Mouse (Mus musculus) mouse trophoblast stem cell (cell line): ENCODE data around the gene Stat6.

Source experiments
- in situ Hi-C, 2 experiments: fragments of 300-500 bp; cut with MseI, MboI; formaldehyde crosslinking; loops; 2 replicates in 1 of 2; 3 replicates in 1 of 2; pipeline ENCODE4 v1.15.1; 2025

Stat6 gene

DNA sequence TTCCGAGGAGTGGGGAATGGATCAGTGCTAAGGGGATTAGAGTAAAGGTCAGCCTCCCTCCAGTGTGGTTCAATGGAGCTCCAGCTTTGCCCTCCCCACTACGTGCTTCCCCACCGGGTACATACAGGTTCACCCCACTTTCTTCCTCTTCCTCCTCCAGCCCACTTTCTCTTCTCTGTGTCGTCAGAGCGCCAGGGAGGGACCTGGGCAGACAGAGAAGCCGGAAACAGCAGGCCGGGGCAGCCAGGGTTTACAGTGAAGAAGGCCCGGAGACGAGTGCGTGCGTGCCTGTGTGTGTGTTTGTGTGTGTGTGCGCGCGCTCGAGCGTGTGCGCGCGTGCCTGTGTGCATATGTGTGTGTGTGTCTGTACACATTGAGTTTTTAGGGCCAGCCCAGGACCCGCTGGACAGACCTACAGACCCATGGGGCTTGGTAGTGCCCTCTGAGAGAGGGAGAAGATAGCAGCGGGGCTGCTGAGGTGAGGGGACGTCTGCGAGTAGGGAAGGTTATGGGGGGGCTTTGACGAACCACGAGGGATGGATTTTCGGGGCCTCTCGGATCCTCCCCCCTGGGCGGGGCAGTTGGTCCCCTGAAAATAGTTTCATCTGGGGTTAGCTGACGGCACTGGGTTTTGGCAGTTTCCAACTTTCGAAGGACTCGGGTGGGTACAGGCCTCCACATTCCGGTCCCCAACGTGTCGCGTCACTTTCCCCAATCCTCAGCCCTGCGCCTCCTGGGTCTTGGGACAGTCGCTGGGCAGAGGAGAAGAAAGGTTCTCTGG, at the start of gene Stat6:
Stat6 (plus strand) TSS at position 215 of the 781 bp plus-strand sequence.
- in situ Hi-C loops = loop anchor here in 1 of 2 experiments (5.0 kb wide), 1 partner anchor 89 kb away; no protein-coding TSS in a partner anchor

DNA sequence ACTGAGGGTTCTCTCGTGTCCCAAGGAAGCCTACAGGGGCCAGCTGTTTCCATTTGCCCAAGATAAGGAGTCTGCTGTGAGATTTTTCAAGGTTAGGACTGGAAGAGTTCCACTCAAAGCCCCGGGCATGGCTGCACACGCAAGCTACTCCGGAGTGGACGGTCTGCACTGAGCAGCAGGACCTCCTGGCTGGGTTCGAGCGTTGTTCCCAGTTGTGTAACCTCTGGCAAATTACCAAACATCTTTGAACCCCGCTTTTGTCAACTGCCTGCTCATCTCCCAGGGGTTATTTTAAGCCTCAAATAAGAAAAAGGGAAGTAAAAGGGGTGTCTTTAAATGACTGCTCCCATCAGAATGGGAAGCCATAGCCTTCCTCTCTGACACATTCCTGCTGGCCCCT, 48.4 kb upstream of the Stat6 start:
- in situ Hi-C loops = no loop called here

DNA sequence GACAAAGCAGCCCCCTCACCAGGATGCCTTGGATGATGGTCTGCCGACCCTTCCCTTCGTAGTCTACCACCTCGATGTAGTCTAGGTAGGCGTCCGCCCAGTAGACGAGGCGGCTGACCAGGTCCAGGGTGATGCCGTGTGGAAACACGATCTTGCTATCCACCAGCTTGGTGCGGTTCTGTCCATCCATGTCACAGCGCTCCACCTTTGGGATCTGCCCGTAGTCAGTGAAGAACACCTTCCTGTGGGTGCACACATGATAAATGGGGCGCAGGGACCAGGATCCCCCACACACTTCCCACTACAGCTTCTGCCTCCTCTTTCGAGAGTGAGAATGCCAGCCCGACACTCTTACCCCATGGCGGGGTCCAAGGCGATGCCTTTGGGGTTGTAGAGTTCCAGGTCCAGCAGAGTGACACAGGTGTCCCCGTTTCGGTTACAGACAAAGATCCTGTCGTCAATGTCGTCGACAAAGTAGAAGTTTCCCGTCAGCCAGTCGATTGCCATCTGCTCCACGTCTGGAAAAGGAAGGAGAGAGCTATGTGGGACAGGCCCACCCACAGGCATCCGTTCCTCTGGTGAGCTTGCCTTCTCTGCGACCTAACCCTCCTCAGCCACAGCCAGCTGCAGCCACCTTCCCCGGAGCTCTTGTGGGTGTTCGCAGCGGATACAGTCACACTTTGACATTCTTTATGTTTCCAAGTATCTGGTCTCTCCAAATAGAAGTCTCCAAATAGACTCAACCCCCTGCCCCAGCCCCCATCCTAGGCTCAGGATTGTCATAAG, 47.7 kb upstream of the Stat6 start:
- in situ Hi-C loops = no loop called here

DNA sequence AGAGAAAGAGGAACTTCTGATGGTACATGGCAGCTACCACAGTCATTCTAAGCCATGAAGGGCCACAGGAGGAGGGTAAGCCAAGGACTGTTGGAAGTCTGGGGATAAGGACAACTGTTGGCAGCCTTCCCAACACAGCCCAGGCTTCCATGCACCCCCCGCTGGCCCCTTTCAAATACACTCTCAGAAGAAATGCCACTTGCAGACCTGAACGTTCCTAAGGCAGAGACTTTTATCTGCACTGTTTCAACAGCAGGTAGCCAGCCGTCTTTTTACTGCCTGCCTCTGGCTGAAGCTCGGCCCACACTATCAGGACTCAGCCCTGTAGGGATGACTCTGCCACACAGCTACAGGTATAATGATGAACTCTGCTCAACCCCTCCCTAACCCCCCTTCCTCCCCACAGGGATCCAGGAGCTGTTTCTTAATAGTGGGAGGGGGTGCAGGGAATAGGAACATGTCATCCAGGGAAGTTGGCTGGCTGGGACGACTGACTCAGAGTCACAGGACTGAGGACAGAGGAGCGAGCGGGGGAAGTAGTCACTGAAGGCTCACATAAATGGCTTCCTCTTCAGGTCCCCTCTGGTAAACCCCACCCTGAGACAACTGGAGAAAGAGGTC, 46.4 kb upstream of the Stat6 start:
- in situ Hi-C loops = no loop called here

DNA sequence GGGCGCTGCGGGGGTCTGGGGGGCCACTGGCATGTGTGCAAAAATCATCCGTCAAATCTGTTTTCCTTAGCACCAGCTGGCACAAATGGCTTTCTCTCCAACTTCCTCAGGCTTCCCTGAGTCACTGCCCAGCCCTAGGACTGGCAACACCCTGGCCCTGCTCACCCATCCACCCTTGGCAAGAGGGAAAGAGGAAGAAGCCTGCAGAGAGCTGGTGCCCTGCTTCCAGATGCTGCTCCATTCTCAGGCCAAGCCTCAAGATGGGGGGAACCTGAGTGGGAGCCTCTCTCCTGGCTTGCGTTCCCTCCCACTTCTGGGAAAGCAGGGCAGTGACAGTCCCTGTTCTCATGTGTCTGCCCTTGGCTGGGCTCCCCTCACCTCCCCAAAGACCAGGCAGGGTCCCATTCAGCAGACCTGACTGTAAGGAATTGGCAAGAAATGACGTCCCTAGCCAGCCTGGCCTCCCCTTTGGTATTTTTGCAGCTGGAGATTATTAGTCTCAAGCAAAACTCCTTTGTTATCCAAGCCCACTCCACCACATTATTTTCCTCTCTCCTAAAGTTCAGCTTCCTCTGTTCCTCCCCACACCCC, 45.4 kb upstream of the Stat6 start:
- in situ Hi-C loops = no loop called here

DNA sequence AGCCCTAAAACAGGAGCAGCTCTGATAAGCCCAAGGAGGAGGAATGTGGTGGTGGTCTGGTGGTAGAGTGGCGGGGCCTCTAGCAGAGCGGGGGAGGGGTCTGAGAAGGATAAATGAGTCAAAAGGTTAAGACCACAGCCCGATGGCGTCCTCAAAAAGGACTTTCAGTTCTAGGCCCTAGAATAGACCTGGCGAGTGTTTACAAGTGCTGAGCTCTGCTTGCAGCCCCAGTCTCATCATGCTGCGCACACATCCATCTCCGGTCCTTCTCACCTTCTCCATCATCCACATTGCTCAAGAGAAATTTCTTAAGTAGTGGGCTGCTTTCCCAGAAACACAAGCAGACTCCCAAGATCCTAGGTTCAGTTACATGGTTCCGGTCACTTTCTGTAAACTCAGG, 44.2 kb upstream of the Stat6 start:
- in situ Hi-C loops = no loop called here

DNA sequence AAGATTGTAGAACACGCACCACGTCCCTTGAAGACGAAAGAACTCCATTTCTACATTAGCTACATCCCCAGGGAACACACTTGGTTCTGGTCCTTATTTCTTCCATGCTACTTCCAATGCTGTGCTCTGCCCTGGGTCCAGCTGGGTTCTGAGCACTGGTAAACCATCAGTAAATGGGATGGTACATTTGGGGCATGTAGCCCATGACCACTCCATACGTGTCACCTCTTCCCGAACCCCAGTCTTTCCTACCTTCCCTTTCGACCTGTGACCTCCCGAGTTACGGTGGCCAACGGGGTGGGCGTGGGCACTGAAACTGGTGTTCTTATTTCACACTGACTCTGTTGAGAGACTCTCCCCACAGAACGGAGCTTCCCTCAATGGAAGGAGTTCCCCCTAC, 43.5 kb upstream of the Stat6 start:
- in situ Hi-C loops = no loop called here

DNA sequence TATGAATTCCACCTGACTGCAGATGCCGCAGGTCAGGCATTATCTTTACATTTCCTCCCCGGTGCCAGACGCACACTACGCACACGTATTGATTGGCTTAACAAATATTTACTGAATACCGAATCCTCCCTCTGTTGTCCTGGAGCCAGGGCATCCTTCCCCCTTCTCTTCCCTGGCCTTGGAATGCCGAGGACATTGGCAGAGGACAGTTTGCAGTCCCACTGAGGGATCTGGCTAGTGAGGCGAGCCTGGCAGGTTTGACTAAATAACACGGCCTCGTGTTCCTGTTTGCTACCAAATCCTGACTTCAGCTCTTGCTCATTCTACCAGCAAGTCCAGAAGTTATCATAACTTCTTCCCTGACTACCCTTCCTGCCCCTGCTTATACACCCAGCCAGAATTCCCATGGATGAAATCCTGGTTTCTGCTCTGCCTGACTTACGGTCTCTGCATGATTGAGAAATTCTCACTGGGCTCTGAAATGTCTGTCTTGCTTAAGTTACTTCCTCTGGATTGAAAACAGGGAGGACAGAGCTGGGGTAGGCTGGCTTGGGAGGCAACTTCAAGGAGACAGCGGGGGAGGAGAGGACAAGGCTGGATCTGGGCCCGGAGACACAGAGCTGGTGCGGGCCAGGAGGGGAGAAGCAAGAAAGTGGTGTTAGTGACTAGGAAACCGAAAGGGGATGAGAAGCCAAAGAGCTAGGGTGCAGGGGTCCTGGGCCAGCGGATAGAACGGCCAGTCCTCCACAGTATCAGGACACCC, 42.8 kb upstream of the Stat6 start:
- in situ Hi-C loops = no loop called here

DNA sequence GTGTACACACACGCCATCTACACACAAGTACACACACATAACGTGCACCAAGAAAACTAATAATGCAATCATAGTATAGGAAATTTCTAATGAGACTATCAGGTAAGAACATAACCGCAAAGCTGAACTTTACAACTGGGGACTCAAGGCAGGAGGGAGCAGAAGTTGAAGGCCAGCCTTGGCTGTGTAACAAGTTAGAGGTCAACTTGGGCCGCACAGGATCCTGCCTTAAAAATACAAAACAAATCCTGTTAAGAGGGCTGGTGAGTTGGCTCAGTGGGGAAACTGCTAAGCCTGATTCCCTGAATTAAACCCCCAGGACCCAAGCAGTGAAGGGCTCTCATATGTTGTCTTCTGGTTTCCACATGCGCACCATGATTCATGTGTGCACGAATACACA, 40.6 kb upstream of the Stat6 start:
- in situ Hi-C loops = no loop called here

DNA sequence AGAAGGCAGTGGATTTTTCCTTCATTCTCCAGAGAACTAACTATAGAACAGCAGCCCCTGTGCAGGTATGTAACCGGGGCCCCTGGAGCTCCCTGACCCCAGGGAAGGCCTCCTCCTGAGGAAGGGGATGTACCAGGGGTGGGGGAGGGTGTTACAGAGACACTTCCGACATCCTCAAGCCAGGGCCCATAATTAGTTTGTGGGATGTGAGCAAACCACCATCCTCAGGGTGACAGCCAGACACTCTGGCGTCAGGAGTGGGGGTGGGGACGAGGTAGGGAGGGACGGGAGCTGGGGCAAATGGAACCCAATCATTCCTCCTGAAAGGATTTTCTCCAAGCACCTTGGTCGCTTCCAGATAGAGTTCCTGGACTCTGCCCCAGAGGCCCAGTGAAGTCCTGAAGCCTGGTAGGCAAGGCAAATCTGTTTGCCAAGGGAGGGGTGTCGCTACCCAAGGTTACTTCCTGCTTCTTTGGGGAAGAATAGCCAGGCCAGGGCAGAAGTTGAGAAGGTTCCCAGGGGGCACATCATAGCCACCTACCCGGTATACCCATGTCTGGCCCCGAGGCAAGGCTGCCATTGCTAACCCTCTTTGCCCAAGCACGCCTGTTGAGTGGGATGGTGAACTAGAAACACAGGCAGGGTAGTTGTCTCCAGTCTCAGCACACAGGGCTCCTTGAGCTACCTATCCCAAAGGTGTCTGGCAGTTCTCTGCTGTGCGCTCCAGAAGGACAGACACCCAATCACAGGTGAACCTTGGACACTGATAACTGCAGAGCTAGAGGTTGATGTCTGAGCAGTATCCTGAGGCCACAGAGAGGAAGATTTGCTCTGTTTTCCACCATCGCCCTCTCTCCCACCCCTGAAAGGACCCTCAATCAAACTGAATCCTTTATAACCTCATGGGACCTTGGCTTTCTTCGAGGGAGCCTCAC, 39.1 kb upstream of the Stat6 start:
- in situ Hi-C loops = no loop called here

DNA sequence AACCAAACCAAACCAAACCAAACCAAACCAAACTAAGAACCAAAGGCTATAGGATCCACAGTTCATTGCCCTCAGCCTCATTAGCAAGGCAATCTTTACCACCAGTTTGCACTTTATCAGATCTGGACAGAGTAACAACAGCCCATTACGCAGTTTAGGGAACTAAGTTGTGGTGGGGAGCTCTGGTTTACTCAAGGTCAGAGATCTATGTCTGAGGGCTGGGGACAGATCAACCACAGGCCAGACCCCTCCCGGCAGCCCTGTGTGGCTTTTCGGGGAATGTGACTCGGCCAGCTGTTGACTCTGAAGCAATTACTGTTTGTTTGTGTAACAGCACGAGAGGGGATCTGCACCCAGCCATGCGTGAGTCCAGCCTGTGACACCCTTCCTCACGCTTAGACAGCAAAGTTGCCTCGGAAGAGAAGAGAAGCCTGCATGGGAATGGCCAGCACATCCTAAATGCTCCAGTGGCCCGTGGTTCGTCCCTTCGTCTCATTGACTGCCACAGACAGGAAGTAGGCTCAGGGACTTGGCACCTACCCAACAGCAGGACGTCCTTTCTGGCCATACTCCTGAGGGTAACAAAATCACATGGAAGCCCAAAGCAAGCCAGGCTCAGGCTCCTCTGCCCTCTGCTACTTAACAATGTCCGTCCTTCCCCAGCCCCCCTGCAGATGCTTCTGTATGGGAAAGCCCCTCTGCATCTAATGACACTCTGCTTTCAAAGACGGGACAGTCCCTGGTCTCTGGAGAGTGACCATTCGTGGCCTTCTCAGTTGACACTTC, 38.1 kb upstream of the Stat6 start:
- in situ Hi-C loops = no loop called here

DNA sequence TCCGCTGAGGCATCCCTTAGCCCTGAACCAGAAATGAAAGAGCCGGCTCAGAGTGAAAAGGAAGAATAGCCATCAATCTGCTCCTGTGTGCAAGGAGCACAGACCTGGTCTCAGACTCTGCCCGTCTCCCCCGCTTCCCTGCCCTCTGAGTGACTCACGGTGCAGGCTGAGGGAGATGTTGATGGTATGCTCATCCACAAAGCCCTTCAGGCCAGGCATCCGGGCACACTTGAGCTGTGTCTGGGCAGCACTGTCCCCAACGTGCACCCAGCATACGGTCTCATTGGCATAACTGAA, 37.6 kb upstream of the Stat6 start:
- in situ Hi-C loops = no loop called here

DNA sequence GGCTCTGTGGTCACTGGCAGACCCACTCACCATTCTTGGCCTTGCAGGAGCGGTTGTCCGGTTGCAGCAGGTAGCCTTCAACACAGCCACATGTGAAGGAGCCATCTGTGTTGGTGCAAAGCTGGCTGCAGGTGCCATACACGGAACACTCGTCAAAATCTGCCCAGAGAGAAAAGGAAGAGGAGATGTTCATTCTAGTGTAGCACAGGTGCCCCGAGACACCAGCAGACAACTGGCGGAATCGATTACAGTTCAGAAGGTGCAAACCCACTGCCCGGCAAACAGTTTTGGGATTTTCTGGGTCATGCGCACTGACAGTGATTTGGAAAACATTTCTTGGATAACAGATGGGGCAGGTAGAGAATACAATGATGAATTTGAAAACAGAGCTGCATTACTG, 37.0 kb upstream of the Stat6 start:
- in situ Hi-C loops = no loop called here

DNA sequence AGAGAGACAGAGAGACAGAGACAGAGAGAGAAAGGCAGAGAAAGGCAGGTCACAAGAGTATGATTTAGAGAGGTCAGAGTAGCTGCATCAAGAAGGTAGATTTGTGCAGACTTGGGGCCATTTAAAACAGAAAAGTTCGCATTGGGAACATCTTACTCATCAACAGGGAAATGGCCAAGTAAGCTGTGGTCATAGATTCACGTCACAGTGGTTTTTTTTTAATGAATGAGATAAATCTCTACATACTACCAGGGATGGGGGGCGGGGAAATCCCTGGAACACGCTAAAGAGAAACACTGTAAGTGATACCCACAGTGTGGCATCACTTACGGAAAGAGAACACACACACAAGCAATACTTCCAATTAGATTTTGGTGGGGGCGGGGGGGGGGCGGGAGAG, 35.7 kb upstream of the Stat6 start:
- in situ Hi-C loops = no loop called here

DNA sequence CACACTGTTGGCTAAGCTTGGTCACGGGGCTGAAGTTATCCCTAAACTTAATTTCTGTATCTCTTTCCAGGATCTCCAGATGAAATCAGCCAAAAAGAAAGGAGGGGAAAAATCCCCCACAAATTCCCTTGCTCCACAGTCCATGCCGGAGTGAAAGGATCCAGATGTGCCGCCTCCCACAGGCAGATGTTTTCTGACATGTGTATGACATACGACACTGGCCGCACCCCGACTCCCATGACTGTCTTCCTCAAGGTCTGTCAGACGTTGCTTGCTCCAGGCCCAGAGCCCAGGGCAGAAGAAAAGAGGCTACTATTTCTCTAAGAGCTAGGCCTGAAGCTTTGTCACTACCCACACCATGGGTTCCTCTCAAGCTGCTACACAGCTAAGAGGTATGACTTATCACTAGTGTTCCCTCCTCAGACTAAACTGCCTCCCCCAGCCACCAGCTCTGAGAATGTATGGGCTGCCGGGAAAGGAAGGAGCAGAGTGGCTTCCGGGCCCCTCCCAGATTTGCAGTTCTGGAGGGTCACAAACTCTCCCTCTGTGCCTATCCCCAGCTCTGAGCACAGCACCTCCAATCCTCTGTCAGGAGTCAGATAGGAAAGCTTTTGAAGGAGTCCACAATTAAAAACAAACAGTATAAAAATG, 33.2 kb upstream of the Stat6 start:
- in situ Hi-C loops = no loop called here

DNA sequence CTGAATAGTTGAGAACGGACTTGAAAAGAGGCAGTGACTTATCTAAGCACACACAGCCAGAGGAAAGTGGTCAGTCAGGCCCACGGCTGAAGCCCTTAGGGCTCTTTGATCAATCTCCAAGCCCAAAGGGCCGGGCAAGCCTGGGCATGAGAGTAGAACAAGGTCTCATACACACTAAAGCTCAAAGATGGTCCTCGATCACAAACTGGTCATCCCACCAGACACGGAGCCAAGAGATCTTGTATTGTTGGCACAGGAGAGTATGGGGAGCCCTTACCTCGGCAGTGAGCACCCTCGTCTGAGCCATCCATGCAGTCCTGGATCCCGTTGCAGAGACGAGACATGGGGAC, 32.7 kb upstream of the Stat6 start:
- in situ Hi-C loops = no loop called here

DNA sequence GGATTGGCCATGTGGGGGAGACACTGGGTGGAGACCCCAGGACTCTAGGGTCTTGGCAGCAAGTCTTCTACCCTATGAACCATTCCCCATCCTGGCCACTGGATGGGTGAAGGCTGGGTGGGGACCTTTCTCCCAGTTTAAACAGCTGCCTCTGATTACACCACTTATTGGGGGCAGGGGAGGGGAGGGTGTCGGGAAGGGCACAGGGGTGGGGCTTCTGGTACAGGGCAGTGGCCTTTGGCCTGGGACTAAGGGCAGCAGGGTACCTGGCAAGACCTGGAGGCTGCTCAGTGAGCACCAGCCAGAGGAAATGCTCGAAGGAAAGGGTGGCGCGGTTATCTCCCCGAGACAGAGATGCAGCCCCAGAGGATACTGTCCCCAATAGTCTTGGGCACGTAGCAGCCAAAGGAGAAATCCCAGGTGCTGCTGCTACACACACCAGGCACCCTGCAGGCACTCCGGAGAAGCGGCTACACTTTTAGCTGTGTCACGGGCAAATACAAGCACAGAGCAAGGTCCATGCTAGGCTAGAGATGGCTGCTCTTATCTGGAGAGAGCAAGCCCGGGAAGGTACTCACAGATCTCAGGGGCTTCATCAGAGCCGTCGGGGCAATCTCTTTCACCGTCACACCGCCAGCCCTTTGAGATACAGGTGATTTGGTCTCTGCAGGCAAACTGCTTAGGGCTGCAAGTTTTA, 30.6 kb upstream of the Stat6 start:
- in situ Hi-C loops = no loop called here

DNA sequence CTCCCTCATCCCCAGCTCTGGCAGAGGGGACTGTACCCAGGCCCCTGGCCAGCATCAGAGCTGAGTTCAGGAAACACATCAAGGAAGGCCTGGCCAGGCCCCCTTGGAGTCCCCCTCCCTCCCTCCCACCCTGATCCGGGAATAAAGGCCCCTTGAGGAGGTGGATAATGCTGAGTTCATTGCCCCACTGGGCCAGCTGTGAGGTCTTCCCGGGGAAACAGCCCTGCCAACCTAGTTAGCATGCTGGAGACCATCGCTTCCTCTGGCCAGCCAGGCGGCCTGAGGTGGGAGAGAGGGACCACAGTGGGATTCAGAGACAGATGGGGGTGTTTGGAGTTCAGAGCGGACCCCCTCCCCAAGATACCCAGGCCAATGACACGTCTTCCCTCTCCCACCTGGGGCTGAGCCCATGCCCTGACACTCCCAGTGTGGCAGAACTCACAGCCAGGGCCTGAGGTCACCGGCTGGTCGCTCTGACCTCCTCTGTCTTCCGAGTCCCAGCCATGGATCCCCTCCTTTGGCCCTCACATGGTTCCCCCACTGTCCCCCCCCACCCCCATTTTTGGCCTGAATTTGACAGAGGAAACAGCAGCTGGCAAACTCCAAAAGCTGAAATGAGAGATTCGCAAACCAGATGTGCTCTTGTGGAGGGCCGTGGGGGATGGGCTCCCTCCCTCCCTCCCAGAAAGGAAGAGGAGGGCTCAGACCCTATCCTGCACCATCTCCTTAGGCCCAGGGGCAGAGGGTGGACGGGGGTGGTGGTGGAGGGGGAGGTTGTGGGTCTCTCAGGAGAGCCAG, 28.4 kb upstream of the Stat6 start:
- in situ Hi-C loops = no loop called here
